Mouse (Mus musculus) kidney, embryonic 16.5 days (tissue): ENCODE data around the gene Dirc2. TPM values are rescaled to one million over a fixed set of nuclear protein-coding genes. Genes with fewer than 3 reads are reported as not detected.

Experiments
- ATAC-seq: fragments of 200-750 bp; cut with Nextera tagmentation; 2 replicates; pipeline ENCODE4 v1.8.0; 2017; ENCODE audit warnings: moderate TSS enrichment; ENCODE audit not compliant: low FRiP score, low TSS enrichment
- H3K27ac ChIP-seq: fragments of 300-500 bp; sonication (generic); 2 replicates; pipeline ENCODE4 v1.5.1; 2014; ENCODE audit warnings: low read length
- H3K27me3 ChIP-seq: fragments of 300-500 bp; sonication (generic); 2 replicates; pipeline ENCODE4 v1.6.1; 2014; ENCODE audit warnings: low read length, control low read depth, mixed read lengths; ENCODE audit not compliant: insufficient read depth
- H3K36me3 ChIP-seq: fragments of 300-500 bp; sonication (generic); 2 replicates; pipeline ENCODE4 v1.6.1; 2014; ENCODE audit warnings: low read length, control low read depth, mixed read lengths; ENCODE audit not compliant: insufficient read depth
- H3K4me1 ChIP-seq: fragments of 300-500 bp; sonication (generic); 2 replicates; pipeline ENCODE4 v1.6.1; 2014; ENCODE audit warnings: low read length, control low read depth, mixed read lengths; ENCODE audit not compliant: insufficient read depth
- H3K4me2 ChIP-seq: fragments of 300-500 bp; sonication (generic); replicated peaks from 2 replicates; pipeline ENCODE4 v1.6.1; 2014; ENCODE audit warnings: low read depth, low read length
- H3K4me3 ChIP-seq: fragments of 300-500 bp; sonication (generic); 2 replicates; pipeline ENCODE4 v1.5.1; 2014; ENCODE audit warnings: mild to moderate bottlenecking, low read length
- H3K9ac ChIP-seq: fragments of 300-500 bp; sonication (generic); replicated peaks from 2 replicates; pipeline ENCODE4 v1.6.1; 2014; ENCODE audit warnings: low read length
- H3K9me3 ChIP-seq: fragments of 300-500 bp; sonication (generic); 2 replicates; pipeline ENCODE4 v1.6.1; 2016; ENCODE audit warnings: low read length, control low read depth
- WGBS: fragments of 180-500 bp; shearing (Covaris S2); extraction: QIAGEN DNeasy Blood & Tissue Kit; methylation state at CpG from one replicate; pipeline ENCODE4 v1.1.7; 2014; 5-methylcytosine and 5-hydroxymethylcytosine counted together
- polyA plus RNA-seq: library from polyadenylated mRNA; unstranded; fragments of >200 nt; fragmentation: Nextera tagmentation; extraction: Ambion mirVana; gene quantifications from 2 replicates; pipeline ENCODE4 v1.2.1, GENCODE M21; 2015

The Dirc2 gene
- polyA plus RNA-seq, 1 experiment from 2014 or later: 12.2 TPM

DNA sequence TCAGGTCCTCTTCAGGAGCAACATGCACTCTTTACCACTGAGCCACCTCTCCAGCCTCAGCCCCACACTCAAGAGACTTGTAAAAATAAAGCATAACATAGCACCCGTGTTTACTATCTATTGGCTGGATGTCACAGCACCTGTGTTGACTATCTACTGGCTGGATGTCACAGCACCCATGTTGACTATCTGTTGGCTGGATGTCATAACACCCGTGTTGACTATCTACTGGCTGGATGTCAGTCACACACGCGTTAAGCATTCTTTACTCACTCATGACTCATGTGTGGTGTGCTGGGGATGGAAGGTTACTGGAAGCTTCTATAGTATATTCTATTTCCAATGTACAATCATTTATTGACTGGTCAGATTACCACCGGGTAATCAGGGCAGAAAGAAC is 62.2 kb downstream of the Dirc2 start:
- H3K9ac ChIP-seq: no peak overlapping the region
- H3K9me3 ChIP-seq: no peaks in the 10 kb centered on the region
- WGBS: 86% methylated on average over 5 of the region's 5 CpGs

DNA sequence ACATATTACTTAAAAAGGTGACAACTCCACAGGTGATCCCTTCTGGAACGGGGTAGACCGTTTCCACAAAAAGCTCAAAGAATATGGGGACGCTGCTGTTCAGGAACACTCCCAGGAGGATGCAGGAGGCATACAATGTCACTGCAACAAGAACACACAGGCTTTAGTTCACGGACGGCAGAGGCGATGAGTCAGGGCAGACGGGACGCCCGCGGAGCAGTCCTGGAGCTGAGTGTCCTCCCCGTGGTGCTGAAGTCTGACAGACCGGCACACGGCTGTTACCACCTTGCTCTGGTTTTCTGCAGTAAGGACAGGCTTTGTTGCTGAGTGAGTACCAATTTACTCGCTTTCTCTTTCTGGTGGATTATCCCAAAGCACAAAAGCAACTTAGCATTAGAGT is 64.4 kb downstream of the Dirc2 start:
- Histone ChIP-seq H3K9ac (no peak overlapping the region), H3K9me3 (no peaks in the 10 kb centered on the region), H3K36me3 (no peaks in the 10 kb centered on the region), H3K27me3 (peaks cover 5% of the 10 kb centered on the region; the same call in 1 of the 2 replicates), H3K4me3 (no peak overlapping the region), H3K4me2 (no peak overlapping the region), H3K27ac (no peak overlapping the region), H3K4me1 (peaks cover 3% of the 10 kb centered on the region; the same call in 1 of the 2 replicates)
- whole genome bisulfite sequencing: 65% methylated on average over 14 of the region's 14 CpGs
- no peak for ATAC-seq

More for the DNA sequence above, 62.2 kb downstream of the Dirc2 start:
- Histone ChIP-seq H3K4me3 (no peak overlapping the region), H3K4me2 (no peak overlapping the region), H3K27ac (no peak overlapping the region), H3K27me3 (peaks cover 4% of the 10 kb centered on the region; the same call in 1 of the 2 replicates), H3K4me1 (peaks cover 6% of the 10 kb centered on the region; the same call in 1 of the 2 replicates), H3K36me3 (no peaks in the 10 kb centered on the region)
- no peak for ATAC-seq

DNA sequence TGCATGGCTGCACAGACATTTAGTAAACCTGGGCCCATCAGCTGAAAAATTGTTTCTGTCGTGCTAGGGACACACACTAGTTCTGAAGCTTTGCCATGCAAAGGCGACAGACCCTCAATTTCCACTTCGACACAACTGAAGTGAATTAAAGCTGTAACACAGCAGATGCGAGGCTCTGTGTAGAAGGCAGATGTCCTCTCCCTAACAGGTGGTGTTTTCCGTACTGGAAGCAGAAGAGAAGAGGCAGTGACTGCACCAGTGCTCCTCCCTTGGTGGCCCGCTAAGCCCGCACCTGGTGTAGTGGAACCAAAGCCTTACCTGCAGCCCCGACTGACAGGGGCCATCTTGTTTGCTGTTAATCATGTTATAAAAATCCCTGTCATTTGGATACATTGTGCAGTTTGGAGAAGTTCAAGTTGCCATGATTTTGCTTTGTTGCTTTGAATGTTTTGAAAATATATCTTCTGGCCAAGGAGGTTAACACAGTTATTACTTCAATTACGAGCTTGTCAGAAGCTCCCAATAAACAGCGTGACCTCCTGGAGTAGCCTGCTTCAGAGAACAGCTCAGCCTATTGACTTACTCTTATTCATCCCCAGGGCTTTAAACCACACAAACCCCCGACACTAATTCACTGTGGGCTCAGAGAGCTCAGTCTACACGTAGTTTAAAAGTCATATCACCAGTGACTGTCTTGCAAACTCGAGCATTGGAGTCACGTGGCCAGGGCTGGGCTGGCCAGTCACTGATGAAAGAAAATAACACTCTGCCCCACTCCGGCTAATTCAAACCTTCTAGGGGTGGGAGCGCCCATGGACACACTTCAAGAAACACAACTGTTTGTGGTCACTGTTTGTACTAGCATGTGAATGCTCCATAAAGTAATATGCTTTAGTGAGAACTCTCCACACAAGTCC is 65.1 kb downstream of the Dirc2 start:
- no peak overlapping the region for H3K9ac ChIP-seq
- peak; percentile 75; the same call in 1 of the 2 replicates for ATAC-seq
- H3K36me3 ChIP-seq: no peaks in the 10 kb centered on the region
- no peaks in the 10 kb centered on the region for H3K9me3 ChIP-seq
- H3K4me1 ChIP-seq: peaks cover 3% of the 10 kb centered on the region; the same call in 1 of the 2 replicates
- peaks cover 10% of the 10 kb centered on the region; the same call in 1 of the 2 replicates for H3K27me3 ChIP-seq
- no peak overlapping the region for H3K27ac ChIP-seq
- H3K4me2 ChIP-seq: no peak overlapping the region
- 35% methylated on average over 16 of the region's 16 CpGs for WGBS
- no peak overlapping the region for H3K4me3 ChIP-seq

DNA sequence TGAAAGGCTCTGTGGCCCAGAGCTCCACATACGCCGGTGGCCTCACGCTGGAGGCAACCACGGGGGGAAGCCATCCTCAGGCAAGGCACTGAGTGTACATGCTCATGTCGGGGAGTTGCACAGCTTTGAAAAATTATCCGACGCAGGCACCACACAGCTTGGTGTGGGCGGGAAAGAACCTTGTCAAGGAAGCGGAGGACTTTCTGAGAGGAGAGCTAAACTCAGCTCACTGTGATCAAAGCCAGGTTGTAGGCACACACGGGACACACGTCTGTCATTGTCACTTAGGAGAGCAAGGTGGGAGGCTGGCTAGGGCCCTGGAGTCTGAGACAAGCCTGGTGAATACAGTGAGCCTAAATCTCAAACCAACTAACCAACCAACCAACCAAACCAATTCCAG is 67.3 kb downstream of the Dirc2 start:
- Histone ChIP-seq H3K9me3 (no peaks in the 10 kb centered on the region), H3K4me3 (no peak overlapping the region), H3K4me1 (peaks cover 3% of the 10 kb centered on the region; the same call in 1 of the 2 replicates), H3K9ac (no peak overlapping the region), H3K4me2 (no peak overlapping the region), H3K27ac (no peak overlapping the region), H3K27me3 (peaks cover 5% of the 10 kb centered on the region; the same call in 1 of the 2 replicates), H3K36me3 (no peaks in the 10 kb centered on the region)
- ATAC-seq: no peak
- WGBS: 48% methylated on average over 11 of the region's 11 CpGs

DNA sequence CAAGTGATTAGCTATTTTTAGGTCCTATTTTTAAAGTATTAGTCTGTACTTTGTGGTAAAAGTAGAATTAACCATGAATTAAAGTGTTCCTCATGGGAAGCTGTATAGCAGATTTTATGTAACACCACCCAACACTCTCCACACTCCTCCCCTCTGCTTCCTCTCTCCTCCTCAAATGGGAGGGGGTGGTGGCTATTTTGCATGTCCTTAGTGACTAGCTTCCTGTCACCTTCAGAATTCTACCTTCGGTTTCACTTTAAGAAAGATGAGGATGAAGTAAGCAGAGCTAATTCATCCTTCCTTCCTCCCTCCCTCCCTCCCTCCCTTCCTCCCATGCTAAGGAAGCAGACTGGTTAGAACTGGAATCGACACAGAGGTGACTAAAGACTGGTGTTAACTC is 73.1 kb downstream of the Dirc2 start:
- Histone ChIP-seq H3K36me3 (0 out of 2 replicates have a peak, but pooled peaks cover 3% of the 10 kb centered on the region), H3K4me2 (no peak overlapping the region), H3K9ac (no peak overlapping the region), H3K27ac (no peak overlapping the region), H3K27me3 (peaks cover 5% of the 10 kb centered on the region; the same call in 1 of the 2 replicates), H3K4me1 (no peaks in the 10 kb centered on the region), H3K9me3 (no peaks in the 10 kb centered on the region), H3K4me3 (no peak overlapping the region)
- no peak for ATAC-seq
- WGBS: 85% methylated on average over 2 of the region's 2 CpGs

DNA sequence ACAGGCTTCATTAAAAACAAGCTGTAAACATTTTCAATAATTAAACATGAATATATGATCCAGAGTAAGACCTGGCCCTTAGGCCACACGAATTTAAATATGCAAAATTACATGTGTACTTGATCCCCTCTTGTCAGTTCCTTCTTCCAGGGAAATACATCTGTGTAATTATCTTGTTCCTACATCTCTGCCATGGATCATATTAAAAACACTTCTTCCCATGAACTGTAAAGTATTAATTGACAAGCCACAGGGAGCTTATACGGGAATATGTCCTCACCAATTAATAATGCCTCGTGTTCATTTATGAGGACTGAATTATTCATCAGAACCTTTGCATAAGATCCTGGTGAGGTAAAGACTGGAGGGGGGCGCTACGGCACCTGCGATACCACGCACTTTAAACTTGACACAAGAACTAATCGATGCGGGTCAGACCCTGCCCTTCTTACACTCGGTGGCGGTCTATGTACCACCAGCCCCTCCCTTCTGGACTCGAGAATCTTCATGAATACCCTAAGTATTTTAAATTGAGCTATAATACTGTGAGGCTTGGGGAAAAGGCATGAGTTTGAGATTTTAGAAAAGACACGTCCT is 74.8 kb downstream of the Dirc2 start:
- Histone ChIP-seq H3K9ac (no peak overlapping the region), H3K27ac (no peak overlapping the region), H3K9me3 (no peaks in the 10 kb centered on the region), H3K36me3 (0 out of 2 replicates have a peak, but pooled peaks cover 3% of the 10 kb centered on the region), H3K4me2 (no peak overlapping the region), H3K4me1 (no peaks in the 10 kb centered on the region), H3K27me3 (peaks cover under 1% of the 10 kb centered on the region; the same call in 1 of the 2 replicates), H3K4me3 (no peak overlapping the region)
- WGBS: 92% methylated on average over 13 of the region's 13 CpGs
- ATAC-seq: no peak

DNA sequence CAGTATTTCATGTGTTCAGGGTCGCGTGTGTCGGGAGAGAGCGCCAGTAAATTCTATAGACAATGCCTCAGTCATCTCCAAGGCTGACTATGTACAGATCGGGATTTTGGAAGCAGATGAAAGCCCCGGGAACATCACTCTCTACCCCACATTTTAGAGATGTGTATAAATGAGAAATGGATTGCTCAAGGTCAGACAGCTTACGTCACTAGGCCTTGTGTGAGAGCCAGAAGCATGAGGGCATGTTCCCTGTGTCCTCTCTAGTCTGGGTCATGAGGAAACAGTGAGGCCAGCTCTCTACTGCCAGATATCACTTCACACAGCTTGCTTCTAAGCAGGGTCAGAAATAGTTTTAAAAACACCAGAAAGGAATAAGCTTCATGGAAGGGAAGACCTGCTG is 77.5 kb downstream of the Dirc2 start:
- no peak overlapping the region for H3K4me3 ChIP-seq
- no peak overlapping the region for H3K9ac ChIP-seq
- 0 out of 2 replicates have a peak, but pooled peaks cover 3% of the 10 kb centered on the region for H3K36me3 ChIP-seq
- no peaks in the 10 kb centered on the region for H3K9me3 ChIP-seq
- no peak for ATAC-seq
- 92% methylated on average over 7 of the region's 7 CpGs for WGBS
- no peaks in the 10 kb centered on the region for H3K27me3 ChIP-seq
- no peak overlapping the region for H3K4me2 ChIP-seq
- H3K4me1 ChIP-seq: no peaks in the 10 kb centered on the region
- no peak overlapping the region for H3K27ac ChIP-seq

DNA sequence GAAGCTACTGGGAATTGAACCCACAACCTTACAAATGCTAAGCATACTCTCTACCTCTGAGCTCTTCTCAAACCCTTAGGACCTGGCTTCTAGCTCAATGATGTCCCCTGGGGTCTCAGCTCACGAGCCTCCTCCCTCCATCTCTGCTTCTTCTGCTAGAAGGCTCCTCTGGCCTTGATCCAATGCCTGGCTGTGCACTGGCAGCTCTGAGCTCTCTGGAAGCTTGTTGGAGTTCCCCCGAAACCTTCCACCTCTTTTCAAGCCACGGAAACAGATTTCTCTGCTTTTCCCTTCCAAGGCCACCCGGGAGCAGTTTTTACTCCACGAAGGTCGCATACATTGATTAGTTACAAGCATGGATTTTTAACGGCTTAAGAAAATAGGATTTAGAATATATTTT is 82.7 kb downstream of the Dirc2 start:
- Histone ChIP-seq H3K9ac (no peak overlapping the region), H3K27me3 (no peaks in the 10 kb centered on the region), H3K27ac (no peak overlapping the region), H3K9me3 (no peaks in the 10 kb centered on the region), H3K36me3 (no peaks in the 10 kb centered on the region), H3K4me3 (no peak overlapping the region), H3K4me1 (no peaks in the 10 kb centered on the region), H3K4me2 (no peak overlapping the region)
- 76% methylated on average over 7 of the region's 7 CpGs for WGBS
- no peak for ATAC-seq

DNA sequence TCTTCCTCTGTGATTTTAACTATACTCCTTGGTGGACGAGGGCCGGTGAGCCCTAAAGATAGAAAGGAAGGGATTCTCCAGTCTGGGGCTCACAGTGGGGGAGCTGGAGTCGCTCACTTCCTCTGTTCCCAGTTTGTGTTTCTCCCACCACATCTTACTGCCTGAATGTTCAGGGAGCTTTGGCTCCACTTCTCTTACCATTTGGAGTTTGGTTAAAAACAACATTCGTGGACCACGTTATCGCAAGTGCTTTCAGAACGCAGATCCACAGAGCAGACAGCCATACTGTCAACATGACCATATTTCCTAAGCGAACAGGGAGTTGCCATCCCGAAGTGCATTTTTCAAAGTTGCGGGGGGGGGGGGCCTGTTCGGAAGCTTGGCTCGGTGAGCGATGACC is 84.1 kb downstream of the Dirc2 start:
- ATAC-seq: no peak
- Histone ChIP-seq H3K9ac (no peak overlapping the region), H3K27me3 (no peaks in the 10 kb centered on the region), H3K4me1 (no peaks in the 10 kb centered on the region), H3K27ac (no peak overlapping the region), H3K36me3 (no peaks in the 10 kb centered on the region), H3K4me2 (no peak overlapping the region), H3K4me3 (no peak overlapping the region), H3K9me3 (no peaks in the 10 kb centered on the region)
- WGBS: 55% methylated on average over 13 of the region's 13 CpGs
